Mouse (Mus musculus): Measurements from ENCODE around the gene Slitrk5.
"Not testable (repeated sequence)": the region's sequence is repeated elsewhere in the genome, so short reads cannot be mapped to it uniquely, and the experiment has no call there.

Gene Slitrk5

GRCm38 (mm10) chr14:111674664-111675147, at the start of gene Slitrk5:
Slitrk5 (plus strand) TSS chr14:111675097.
- DNase-seq (ENCODE audit: low read depth, low spot score), result peak; percentile 74

DNA sequence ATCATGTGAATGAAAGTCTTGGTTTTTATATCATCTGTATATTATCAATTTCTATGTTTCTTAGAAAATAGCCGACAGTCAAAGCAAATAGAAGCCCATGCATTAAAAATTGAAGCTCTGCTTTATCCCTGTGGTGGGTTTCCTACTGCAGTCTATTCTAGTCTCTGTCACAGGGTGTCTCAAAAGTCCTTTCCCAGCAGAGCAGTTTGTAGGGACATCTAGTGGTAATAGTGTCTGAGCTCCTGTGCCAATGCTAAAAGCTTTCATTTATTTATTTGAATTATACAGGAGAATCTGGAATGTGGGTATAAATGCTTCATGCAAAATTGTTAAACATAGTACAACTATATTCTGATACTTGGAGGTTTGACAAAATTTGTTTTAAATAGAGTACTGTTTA, 2.0 kb upstream of the Slitrk5 start:
- no peak for DNase-seq (ENCODE audit: low read depth, low spot score)

DNA sequence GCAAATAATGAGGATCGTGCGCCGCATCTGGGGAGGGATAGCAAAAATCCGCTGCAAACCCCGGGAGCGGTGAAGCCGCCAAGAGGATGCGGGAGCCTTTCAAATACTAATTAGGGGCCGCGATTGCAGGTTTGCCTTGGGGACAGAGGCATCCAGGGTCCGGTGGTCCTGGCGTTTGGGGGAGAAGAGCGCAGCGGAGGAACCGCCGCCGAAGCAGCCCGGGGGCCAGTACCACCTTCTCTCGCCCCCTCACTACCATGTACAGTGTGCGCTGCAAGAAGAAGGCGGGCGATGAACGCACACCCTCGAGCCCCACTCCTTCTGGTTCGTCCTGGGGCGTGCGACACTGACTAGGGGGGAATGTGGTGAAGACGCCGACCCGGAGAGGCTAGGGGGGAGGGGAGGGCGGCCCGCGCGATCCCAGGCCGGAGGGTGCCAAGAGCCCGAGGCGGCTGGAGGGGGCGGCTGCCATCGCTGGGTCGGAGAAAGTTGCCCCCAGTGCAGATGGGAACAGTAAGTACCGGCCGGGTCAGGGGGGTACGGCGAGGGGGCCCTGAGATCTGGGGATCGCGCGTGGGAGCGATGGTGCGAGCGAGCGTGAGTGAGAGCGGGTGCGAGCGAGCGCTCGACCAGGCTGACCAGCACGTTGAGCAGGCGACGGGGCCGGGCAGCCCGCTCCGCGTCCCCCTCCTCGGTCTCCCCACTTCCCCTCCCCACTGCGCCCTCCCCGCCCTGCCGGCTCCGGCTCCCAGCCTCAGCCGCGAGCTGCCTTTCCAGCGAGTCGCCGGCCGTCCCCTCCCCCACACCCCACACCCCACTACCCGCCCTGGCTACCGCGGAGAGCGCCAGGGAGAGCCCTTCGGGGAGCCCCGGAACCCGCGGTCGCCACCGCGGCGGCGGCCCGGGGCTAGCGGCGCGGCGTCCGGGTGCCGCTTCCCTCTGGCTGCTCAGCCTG, 591 bp downstream of the Slitrk5 start:
- DNase-seq (ENCODE audit: low read depth, low spot score), result no peak

GRCm38 (mm10) chr14:111676166-111676581, 1.3 kb downstream of the Slitrk5 start:
- DNase-seq (ENCODE audit: low read depth, low spot score), result no peak

- no peak for DNase-seq (ENCODE audit: low read depth, low spot score)
Observed at GRCm38 (mm10) chr14:111676851-111677291, 2.0 kb downstream of the Slitrk5 start.

DNA sequence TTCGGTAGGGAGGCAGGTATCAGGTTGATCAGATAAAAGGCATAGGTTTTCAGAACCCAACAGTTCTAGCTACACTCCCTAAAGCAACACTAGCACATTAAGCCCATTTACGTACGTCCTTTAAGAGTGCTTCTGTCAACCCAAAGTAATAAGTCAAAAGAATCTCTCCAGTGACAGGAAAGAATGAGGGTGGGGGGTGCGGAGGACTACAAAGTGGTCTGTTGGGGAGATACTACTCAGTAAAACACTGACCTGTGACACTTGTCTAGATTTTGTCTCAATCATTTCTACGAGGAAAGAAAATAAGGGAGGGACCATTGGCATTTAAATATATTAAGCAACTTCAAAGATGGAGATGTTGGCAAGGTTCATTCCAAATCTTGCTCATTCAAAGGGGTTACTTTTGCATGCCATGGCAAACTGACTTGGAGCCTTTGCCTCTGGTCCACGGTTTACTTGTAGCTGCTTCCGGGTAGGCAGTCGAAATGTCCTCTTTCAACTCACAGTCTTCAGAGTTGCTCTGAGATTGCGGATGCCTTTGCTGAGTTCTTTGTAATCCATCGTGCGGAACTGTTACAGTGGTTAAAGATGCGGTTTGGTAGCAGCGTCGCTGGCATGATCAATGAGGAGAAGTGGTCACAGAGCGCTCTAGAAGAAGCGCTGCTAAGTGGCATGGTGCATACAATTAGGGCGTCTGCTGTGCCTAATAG, 2.6 kb downstream of the Slitrk5 start:
- no peak for DNase-seq (ENCODE audit: low read depth, low spot score)

GRCm38 (mm10) chr14:111680271-111680670, 5.4 kb downstream of the Slitrk5 start:
- DNase-seq (ENCODE audit: low read depth, low spot score), result no peak

GRCm38 (mm10) chr14:111681092-111681708, 6.3 kb downstream of the Slitrk5 start:
- DNase-seq (ENCODE audit: low read depth, low spot score), result no peak

GRCm38 (mm10) chr14:111681773-111682172, 6.9 kb downstream of the Slitrk5 start:
- no peak for DNase-seq (ENCODE audit: low read depth, low spot score)

DNA sequence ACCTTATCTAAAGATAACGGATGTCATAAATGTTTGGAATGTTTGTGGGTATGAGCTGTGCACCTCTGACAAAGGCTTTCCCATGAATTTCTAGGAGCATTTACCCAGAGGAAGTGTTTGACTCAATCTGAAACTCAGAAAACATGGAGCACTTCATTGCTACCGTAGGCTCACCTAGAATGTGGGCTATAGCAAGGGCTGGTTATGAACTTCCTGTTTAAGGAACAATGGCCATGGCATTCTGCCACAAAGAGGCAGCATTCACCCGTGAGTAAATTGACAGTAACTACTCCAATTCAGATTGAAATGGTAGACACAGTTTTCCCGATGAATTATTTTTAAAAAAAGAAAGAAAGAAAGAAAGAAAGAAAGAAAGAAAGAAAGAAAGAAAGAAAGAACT, 8.6 kb downstream of the Slitrk5 start:
- DNase-seq (ENCODE audit: low read depth, low spot score), result no peak

- DNase-seq (ENCODE audit: low read depth, low spot score), result not testable (repeated sequence)
Observed at GRCm38 (mm10) chr14:111690139-111690538, 15.2 kb downstream of the Slitrk5 start.

GRCm38 (mm10) chr14:111729833-111730232, 54.9 kb downstream of the Slitrk5 start:
- no peak for DNase-seq (ENCODE audit: low read depth, low spot score)
